Mouse (Mus musculus) erythroblast, embryonic 14.5 days (primary cell): ENCODE results near the gene App. TPM values are rescaled to one million over a fixed set of nuclear protein-coding genes. Genes with fewer than 3 reads are reported as not detected.

Experiments used
- H3K27me3 ChIP-seq: 2 replicates; pipeline ENCODE4 v1.6.1; 2012; ENCODE audit warnings: inconsistent platforms; ENCODE audit not compliant: control insufficient read depth
- H3K36me3 ChIP-seq: 2 replicates; pipeline ENCODE4 v1.6.1; 2012; ENCODE audit warnings: mild to moderate bottlenecking, inconsistent platforms; ENCODE audit not compliant: control insufficient read depth
- H3K4me1 ChIP-seq: 2 replicates; pipeline ENCODE4 v1.6.1; 2012; ENCODE audit warnings: inconsistent platforms; ENCODE audit not compliant: control insufficient read depth
- H3K4me3 ChIP-seq: replicated peaks from 2 replicates; pipeline ENCODE3; 2012; ENCODE audit warnings: moderate library complexity, mild to moderate bottlenecking, inconsistent platforms
- H3K9me3 ChIP-seq: 2 replicates; pipeline ENCODE4 v1.6.1; 2012; ENCODE audit warnings: low read length, inconsistent platforms, mixed read lengths; ENCODE audit not compliant: control insufficient read depth
- GATA1 ChIP-seq: IDR thresholded peaks from 2 replicates; pipeline ENCODE4 v1.6.1; 2012; ENCODE audit warnings: low read length, inconsistent platforms, mixed read lengths
- TAL1 ChIP-seq: IDR thresholded peaks from 3 replicates; pipeline ENCODE4 v1.6.1; 2012; ENCODE audit warnings: low read length, inconsistent platforms, mixed read lengths
- polyA plus RNA-seq: library from polyadenylated mRNA; stranded (reverse); fragments of >175 nt; gene quantifications from 2 replicates; pipeline ENCODE4 v1.2.3, GENCODE M21; 2012

Gene App
- polyA plus RNA-seq, 1 experiment = 0.16 TPM

DNA sequence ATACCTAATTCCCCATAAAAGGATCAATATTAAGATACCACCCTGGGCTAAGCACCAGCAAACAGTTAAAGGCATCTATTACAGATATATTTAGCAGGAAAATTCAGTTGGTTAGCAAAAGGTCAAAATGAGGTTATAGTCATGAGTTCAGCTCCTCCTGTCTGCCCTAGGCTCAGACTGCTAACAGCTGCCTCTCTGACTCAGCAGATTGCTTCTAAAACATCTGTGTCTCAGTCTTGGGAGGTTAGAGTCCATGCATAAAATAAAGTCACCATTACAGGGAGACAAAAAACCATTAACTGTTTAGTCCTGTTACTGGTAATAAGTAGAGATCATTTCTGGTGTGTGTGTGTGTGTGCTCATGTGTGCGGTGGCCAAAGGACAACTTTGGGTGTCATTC is 58.8 kb downstream of the App start:
- Histone ChIP-seq H3K36me3 (no peaks in the 10 kb centered on the region), H3K27me3 (no peaks in the 10 kb centered on the region), H3K4me1 (no peaks in the 10 kb centered on the region), H3K9me3 (peaks cover 7% of the 10 kb centered on the region), H3K4me3 (no peak overlapping the region)
- no peak for TF ChIP-seq TAL1
- TF ChIP-seq GATA1 = no peak

DNA sequence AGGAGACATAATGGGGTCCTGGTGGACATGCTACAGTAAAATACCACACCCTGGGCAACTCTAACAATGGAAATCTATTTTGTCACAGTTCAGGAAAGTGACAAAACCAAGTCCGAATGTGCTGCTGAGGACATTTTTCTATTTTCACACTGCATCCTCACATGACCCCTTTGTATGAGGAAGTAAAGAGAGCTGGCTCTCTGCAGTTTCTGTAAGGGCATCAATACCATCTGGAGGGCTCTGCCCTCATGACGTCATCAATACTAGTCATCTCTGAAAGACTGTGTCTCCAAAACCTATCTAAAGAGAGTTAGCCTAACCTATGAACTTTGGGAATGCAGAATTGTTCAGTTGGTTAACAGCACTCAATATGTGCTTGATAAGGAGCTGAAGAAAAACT is 59.6 kb downstream of the App start:
- H3K36me3 ChIP-seq = no peaks in the 10 kb centered on the region
- no peaks in the 10 kb centered on the region for H3K27me3 ChIP-seq
- peaks cover 7% of the 10 kb centered on the region for H3K9me3 ChIP-seq
- TF ChIP-seq GATA1 (no peak), TAL1 (no peak)
- no peaks in the 10 kb centered on the region for H3K4me1 ChIP-seq
- no peak overlapping the region for H3K4me3 ChIP-seq

DNA sequence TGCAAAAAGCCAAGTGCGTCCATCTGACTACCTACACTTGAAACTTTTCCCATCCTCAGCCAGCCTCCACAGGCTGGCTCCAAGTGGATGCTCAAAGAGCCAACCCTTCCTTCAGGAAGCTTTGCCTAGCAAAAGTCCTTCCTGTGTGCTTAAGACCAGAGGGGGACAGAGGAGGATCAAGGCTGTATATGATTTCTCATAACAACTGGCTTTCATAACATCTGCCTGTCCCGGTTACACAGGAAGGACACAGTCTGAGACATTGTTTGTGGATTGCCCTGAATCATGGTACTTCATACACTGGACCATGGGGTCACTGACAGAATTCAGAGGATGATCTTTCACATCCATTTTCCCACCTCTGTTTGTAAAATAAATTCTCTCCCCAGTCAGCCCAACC is 61.3 kb downstream of the App start:
- Histone ChIP-seq H3K4me1 (no peaks in the 10 kb centered on the region), H3K27me3 (no peaks in the 10 kb centered on the region), H3K36me3 (no peaks in the 10 kb centered on the region), H3K9me3 (peaks cover 7% of the 10 kb centered on the region), H3K4me3 (no peak overlapping the region)
- no peak for TF ChIP-seq GATA1
- no peak for TF ChIP-seq TAL1

DNA sequence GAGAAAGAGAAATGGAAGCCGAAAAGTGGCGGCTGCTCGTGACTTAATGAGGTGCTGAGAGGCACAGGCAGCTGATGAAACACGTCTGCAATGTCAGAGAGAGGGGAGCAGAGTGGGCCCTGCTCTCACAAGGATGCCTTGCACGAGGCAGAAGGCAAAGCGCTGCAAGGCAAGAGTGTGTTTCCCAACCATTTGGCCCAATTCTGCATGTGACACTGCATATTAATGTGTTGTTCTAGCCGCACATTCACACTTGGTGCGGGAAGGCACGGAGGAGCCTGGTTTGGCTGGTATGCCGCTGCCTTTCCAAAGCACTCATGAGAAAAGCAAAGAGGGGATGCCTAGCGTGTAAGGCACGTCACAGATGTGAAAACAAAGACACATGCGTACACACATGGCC is 63.1 kb downstream of the App start:
- no peaks in the 10 kb centered on the region for H3K36me3 ChIP-seq
- TF ChIP-seq GATA1 (no peak), TAL1 (no peak)
- no peaks in the 10 kb centered on the region for H3K27me3 ChIP-seq
- H3K9me3 ChIP-seq = peaks cover 4% of the 10 kb centered on the region; the same call in 1 of the 2 replicates
- H3K4me3 ChIP-seq = no peak overlapping the region
- H3K4me1 ChIP-seq = no peaks in the 10 kb centered on the region

DNA sequence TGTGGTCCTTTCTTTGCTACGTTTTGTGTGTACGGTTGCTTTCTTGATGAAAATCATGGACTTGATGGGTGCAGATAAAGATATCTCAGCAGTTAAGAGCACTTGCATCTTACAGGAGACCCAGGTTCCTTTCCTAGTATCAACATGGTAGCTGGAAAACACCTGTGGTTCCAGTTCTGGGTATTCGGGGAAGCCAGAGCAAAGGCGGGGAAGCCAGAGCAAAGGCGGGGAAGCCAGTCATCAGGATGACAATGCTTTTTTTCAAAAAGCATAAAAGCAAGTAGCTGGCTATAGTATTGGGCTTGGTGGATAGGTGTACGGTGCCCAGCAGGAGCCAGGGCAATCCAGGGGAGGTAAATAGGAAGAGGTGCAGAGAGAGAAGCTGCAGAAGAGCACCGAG is 65.1 kb downstream of the App start:
- Histone ChIP-seq H3K4me1 (no peaks in the 10 kb centered on the region), H3K9me3 (peaks cover 4% of the 10 kb centered on the region; the same call in 1 of the 2 replicates), H3K36me3 (no peaks in the 10 kb centered on the region), H3K27me3 (no peaks in the 10 kb centered on the region), H3K4me3 (no peak overlapping the region)
- no peak for TF ChIP-seq GATA1
- TF ChIP-seq TAL1 = no peak

DNA sequence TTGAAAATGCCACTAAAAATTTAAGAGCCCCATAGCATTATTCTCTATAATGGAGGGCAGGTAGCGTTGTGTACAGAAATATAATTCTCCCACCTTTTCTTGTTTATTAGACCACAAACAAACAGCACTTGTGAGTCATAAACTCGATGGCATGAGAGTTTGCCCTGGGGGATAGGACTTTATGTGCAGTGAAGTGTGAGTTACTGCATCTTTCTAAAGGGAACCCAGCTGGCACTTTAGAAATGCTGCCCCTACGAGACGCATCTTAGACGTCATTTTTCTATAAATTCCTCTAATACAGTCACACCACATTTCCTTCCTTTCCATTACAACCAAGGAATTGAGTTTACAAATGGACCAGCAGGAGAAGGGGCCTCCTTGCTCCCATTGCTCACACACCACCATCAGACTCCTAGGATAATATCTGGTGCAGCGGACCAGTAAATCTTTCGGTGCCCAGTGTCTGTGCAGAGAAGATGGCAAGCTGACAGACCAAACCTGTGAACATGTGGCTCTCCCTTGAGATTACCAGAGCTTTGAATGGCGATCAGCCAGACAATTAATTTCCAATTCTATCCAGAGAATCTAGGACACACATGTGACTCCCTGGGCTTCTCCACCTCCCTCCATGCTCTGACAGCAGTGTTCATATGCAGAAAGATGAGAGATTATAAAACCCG is 66.8 kb downstream of the App start:
- Histone ChIP-seq H3K36me3 (no peaks in the 10 kb centered on the region; the same call in 1 of the 2 replicates), H3K4me3 (no peak overlapping the region), H3K27me3 (no peaks in the 10 kb centered on the region), H3K4me1 (no peaks in the 10 kb centered on the region), H3K9me3 (peaks cover 6% of the 10 kb centered on the region; the same call in 1 of the 2 replicates)
- TF ChIP-seq GATA1 = no peak
- TF ChIP-seq TAL1 = no peak

DNA sequence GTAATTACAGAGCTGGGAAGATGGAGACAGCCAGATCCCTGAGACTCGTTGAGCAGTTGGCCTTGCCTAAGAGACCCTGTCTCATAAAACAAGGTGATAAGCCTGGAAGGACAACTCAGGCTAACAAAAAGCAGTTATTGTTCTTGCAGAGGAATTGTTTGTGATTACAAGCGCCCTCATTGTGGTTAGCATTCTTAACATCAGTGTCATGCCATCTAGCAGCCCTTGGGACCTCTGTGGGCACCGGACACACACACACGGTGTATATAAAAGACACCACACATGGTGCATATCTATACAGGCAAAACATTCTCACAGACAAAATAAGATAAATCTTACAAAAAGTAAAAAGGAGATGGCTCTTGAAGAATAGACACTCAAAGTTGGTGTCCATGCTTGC is 68.0 kb downstream of the App start:
- TF ChIP-seq GATA1 (no peak), TAL1 (no peak)
- H3K36me3 ChIP-seq = no peaks in the 10 kb centered on the region; the same call in 1 of the 2 replicates

DNA sequence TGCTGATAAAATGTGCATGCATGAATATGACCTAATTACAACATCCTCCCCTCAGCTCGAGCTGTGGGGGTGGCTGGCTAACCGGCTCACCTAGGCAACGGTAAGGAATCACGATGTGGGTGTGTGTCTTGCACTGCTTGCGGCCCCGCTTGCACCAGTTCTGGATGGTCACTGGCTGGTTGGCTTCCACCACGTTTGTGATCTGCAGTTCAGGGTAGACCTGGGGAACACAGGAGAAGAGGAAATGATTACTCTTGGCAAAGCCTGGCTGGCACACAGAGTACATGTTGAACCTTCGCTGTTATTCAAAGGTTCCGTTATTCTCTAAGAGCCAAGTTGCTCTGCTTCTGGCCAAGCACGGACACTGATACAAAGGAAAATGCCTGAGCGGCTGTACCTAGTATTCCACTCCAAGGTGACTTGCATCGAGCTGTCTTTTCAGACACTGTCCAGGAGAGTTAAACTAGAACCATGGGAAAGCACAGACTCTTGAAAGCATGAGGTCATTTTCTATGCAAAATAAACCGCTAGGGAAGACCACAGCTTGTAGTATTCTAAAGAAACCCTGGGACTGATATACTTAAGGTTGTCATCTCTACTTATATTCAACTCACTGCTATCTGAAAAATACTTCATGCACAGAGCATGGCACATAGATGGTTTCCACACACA is 70.3 kb downstream of the App start:
- Histone ChIP-seq H3K4me3 (no peak overlapping the region), H3K4me1 (no peaks in the 10 kb centered on the region), H3K36me3 (no peaks in the 10 kb centered on the region; the same call in 1 of the 2 replicates), H3K9me3 (peaks cover 2% of the 10 kb centered on the region; the same call in 1 of the 2 replicates), H3K27me3 (no peaks in the 10 kb centered on the region)
- TF ChIP-seq GATA1 (no peak), TAL1 (no peak)

More for the DNA sequence above, 68.0 kb downstream of the App start:
- no peaks in the 10 kb centered on the region for H3K27me3 ChIP-seq
- H3K4me1 ChIP-seq = no peaks in the 10 kb centered on the region
- H3K4me3 ChIP-seq = no peak overlapping the region
- peaks cover 5% of the 10 kb centered on the region; the same call in 1 of the 2 replicates for H3K9me3 ChIP-seq

DNA sequence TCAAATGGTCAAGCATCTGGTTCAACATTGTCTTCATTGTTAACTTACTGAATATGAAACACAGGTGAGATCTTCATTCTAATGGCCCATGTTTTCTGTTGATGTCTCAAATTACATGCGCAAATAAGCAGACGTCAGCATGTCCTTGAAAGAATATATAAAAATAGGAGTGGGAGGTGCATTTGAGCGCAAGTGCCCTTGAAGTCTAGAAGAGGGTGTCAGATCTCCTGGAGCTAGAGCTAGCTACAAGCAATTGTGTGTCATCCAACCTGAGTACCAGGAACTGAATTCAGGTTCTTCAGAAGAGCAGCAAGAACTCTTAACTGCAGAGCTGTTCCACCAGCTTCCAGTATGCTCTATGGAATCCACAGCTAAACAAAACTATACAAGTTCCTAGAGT is 72.0 kb downstream of the App start:
- TF ChIP-seq TAL1 (no peak), GATA1 (no peak)
- peaks cover 2% of the 10 kb centered on the region; the same call in 1 of the 2 replicates for H3K9me3 ChIP-seq
- H3K27me3 ChIP-seq = no peaks in the 10 kb centered on the region
- no peak overlapping the region for H3K4me3 ChIP-seq
- H3K4me1 ChIP-seq = no peaks in the 10 kb centered on the region
- H3K36me3 ChIP-seq = no peaks in the 10 kb centered on the region; the same call in 1 of the 2 replicates
